Mouse (Mus musculus) liver, embryonic 16.5 days (tissue): ENCODE data around the gene Plxna3. TPM values are rescaled to one million over a fixed set of nuclear protein-coding genes. Genes with fewer than 3 reads are reported as not detected.
A peak's percentile ranks its signal among the peaks of the same experiment; 100 is the strongest.
"Not testable (repeated sequence)": the region's sequence is repeated elsewhere in the genome, so short reads cannot be mapped to it uniquely, and the experiment has no call there.

Experiments used
- ATAC-seq: fragments of 200-750 bp; cut with Nextera tagmentation; 2 replicates; pipeline ENCODE4 v1.8.0; 2017; ENCODE audit warnings: low read depth, mild to moderate bottlenecking, moderate number of reproducible peaks, moderate library complexity
- H3K27ac ChIP-seq: fragments of 300-500 bp; sonication (generic); 2 replicates; pipeline ENCODE4 v1.5.1; 2014; ENCODE audit warnings: mild to moderate bottlenecking, low read length
- H3K27me3 ChIP-seq: fragments of 300-500 bp; sonication (generic); 2 replicates; pipeline ENCODE4 v1.6.1; 2014; ENCODE audit warnings: low read depth, low read length, mixed read lengths; ENCODE audit not compliant: control insufficient read depth, insufficient read depth
- H3K36me3 ChIP-seq: fragments of 300-500 bp; sonication (generic); 2 replicates; pipeline ENCODE4 v1.6.1; 2014; ENCODE audit warnings: mild to moderate bottlenecking; ENCODE audit not compliant: control insufficient read depth, insufficient read depth
- H3K4me1 ChIP-seq: fragments of 300-500 bp; sonication (generic); 2 replicates; pipeline ENCODE4 v1.6.1; 2014; ENCODE audit warnings: low read depth, low read length, mixed read lengths; ENCODE audit not compliant: control insufficient read depth
- H3K4me2 ChIP-seq: fragments of 300-500 bp; sonication (generic); 2 replicates; pipeline ENCODE4 v1.6.1; 2014; ENCODE audit warnings: low read depth, low read length, mixed read lengths
- H3K4me3 ChIP-seq: fragments of 300-500 bp; sonication (generic); 2 replicates; pipeline ENCODE4 v1.5.1; 2014; ENCODE audit warnings: low read depth, mild to moderate bottlenecking, low read length
- H3K9ac ChIP-seq: fragments of 300-500 bp; sonication (generic); 2 replicates; pipeline ENCODE4 v1.6.1; 2014; ENCODE audit warnings: low read depth, low read length
- H3K9me3 ChIP-seq: fragments of 300-500 bp; sonication (generic); replicated peaks from 2 replicates; pipeline ENCODE4 v1.6.1; 2016; ENCODE audit warnings: low read length; ENCODE audit not compliant: control insufficient read depth
- WGBS: fragments of 180-500 bp; shearing (Covaris S2); extraction: QIAGEN DNeasy Blood & Tissue Kit; methylation state at CpG from one replicate; pipeline ENCODE4 v1.1.7; 2014; ENCODE audit not compliant: insufficient replicate concordance; 5-methylcytosine and 5-hydroxymethylcytosine counted together
- polyA plus RNA-seq: library from polyadenylated mRNA; unstranded; fragments of >200 nt; fragmentation: Nextera tagmentation; extraction: Ambion mirVana; gene quantifications from 2 replicates; pipeline ENCODE4 v1.2.1, GENCODE M21; 2015

The Plxna3 gene
- polyA plus RNA-seq, 1 experiment from 2014 or later = 1.5 TPM

DNA sequence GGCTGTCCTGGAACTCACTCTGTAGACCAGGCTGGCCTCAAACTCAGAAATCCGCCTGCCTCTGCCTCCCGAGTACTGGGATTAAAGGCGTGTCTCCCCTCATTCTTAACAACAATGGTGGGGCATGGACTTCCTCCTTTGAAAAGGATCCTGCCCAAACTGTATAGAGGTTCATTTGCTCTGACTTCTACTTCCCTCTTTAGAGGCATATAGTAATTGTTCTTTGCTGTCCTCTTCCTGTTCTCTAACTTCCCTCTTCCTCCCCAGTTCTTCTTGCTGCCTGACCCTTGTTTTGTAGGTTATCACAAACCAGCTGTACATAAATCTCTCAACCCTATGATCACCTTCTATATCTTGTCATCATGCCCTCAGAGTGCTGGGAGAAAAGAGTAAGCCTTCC, 29.1 kb upstream of the Plxna3 start:
- WGBS = 36% methylated on average over 3 of the region's 3 CpGs
- H3K27ac ChIP-seq = no peak overlapping the region

DNA sequence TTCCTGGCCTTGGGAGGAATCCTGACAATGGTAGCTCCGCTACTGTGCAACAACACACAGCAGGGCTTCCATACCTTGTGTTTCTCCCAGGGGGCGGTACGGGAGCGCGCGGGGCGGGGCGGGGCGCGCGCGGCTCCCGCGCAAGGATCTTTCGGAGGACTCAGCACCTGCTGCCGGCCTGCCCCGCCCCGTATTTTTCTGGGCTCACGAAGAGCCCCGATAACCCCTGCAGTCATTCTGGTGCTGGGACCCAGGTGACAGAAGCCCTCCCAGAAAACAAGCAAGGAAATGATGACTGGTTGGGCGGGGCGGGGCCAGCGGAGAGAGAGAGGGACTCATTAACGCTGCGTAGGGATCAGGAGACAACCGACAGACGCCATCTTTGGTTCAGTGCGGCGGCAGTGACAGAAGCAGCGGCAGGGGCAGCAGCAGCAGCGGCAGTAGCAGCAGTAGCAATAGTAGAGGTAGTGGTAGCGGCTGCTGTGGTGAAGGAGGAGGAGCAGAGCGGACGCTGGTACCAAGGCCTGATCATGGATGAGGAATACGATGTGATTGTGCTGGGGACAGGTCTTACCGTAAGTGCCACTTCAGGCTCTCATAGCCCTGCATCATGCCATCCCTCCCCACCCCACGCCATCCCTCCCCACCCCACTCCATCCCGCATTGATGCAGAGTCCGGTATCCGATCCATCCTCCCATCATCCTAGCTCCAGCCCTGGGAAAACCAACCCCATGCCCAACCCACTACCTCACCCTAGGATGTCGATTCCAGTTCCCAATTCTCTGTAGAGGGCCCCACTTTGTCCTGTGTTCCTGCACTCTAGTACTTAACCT, 23.8 kb upstream of the Plxna3 start, which contains the start of gene Gdi1:
Gdi1 (plus strand) TSS at position 132 of the 834 bp plus-strand sequence.
- Histone ChIP-seq H3K27ac (peak within 1 kb of the TSS; percentile 86), H3K4me1 (peaks cover 12% of the 10 kb centered on the region), H3K9me3 (no peaks in the 10 kb centered on the region), H3K4me3 (peak within 1 kb of the TSS; percentile 72), H3K4me2 (peak within 1 kb of the TSS; percentile 68), H3K27me3 (no peaks in the 10 kb centered on the region), H3K36me3 (peaks cover 41% of the 10 kb centered on the region), H3K9ac (peak within 1 kb of the TSS; percentile 59)
- WGBS = 21% methylated on average over 40 of the region's 41 CpGs
- ATAC-seq = peak; percentile 86

More for the DNA sequence above, 29.1 kb upstream of the Plxna3 start:
- Histone ChIP-seq H3K27me3 (no peaks in the 10 kb centered on the region), H3K4me2 (no peak overlapping the region), H3K4me3 (no peak overlapping the region), H3K4me1 (peaks cover 9% of the 10 kb centered on the region), H3K9me3 (no peaks in the 10 kb centered on the region), H3K9ac (no peak overlapping the region), H3K36me3 (peaks cover 19% of the 10 kb centered on the region)
- ATAC-seq = no peak

DNA sequence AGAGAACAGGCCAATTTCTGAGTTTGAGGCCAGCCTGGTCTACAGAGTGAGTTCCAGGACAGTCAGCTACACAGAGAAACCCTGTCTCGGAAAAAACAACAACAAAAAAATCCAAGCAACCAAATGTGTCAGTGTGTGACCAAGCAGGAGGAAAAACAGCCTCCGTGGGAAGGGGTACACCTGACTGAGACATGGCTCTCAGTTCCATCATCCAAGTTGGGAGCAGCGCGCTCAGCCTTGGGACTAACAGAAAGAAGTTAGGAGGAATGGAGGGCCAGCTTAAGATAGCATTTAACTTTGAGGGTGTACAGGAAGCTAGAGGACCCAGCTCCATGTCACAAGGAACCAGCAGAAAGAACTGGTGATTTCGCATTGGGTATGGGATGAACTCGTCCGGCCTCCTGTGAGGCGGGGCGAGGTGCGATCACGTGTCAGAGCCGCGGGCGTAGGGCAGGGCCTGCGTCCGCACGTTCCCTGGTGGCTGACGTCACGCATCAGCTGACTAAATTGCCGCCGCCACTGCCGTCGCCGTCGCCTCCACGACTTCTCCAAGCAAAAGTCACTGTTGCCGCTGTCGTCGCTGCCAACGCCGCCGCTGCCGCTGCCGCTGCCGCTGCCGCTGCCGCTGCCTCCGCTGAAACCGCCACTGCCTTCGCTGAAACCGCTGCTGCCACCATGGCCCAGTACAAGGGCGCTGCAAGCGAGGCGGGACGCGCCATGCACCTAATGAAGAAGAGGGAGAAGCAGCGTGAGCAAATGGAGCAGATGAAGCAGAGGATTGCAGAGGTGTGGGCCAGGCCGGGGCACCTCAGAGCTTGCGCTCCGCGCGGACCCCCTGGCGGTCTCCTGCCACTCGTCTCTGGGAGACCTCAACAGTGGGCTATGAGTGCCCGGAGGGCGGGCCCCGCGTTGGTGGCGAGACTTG, 16.1 kb upstream of the Plxna3 start, which contains the start of gene Fam50a:
Fam50a (plus strand) TSS at position 494 of the 925 bp plus-strand sequence.
- Histone ChIP-seq H3K4me2 (peak within 1 kb of the TSS; percentile 86), H3K9ac (peak within 1 kb of the TSS; percentile 80), H3K9me3 (no peaks in the 10 kb centered on the region), H3K27ac (peak within 1 kb of the TSS; percentile 84), H3K36me3 (peaks cover 14% of the 10 kb centered on the region), H3K27me3 (no peaks in the 10 kb centered on the region), H3K4me3 (peak within 1 kb of the TSS; percentile 75), H3K4me1 (peaks cover 14% of the 10 kb centered on the region)
- WGBS = 21% methylated on average over 59 of the region's 59 CpGs
- peak; percentile 98 for ATAC-seq

DNA sequence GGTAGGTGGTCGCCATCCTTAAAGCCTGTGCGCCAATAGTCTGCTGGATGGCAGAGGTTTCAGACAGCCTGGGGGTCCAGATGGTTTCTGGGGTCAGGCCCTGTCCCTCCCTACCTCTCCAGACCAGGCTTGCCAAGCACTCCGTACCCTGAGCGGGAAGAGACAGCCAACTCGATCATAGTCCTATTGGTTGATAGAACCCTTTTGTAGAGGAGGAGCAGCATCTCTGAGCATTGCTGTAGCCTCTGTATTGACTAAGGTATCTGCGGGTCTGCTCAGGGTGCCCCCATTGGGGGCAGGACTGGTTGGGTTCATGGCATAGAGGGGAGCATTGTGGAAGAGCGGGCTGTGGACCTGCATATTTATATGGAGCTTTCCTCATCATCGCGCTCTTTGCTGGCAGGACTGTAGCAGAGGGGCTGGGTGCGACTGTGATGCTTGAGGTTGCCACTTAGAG, 377 bp downstream of the Plxna3 start:
- no peak for ATAC-seq
- peak overlapping the region; percentile 52 for H3K9ac ChIP-seq
- 29% methylated on average over 8 of the region's 10 CpGs for WGBS
- no peaks in the 10 kb centered on the region for H3K36me3 ChIP-seq
- H3K9me3 ChIP-seq = no peaks in the 10 kb centered on the region
- no peaks in the 10 kb centered on the region for H3K27me3 ChIP-seq
- H3K4me2 ChIP-seq = peak overlapping the region; percentile 65
- H3K4me3 ChIP-seq = peak overlapping the region; percentile 50
- H3K4me1 ChIP-seq = no peaks in the 10 kb centered on the region; the same call in 1 of the 2 replicates
- no peak overlapping the region for H3K27ac ChIP-seq

DNA sequence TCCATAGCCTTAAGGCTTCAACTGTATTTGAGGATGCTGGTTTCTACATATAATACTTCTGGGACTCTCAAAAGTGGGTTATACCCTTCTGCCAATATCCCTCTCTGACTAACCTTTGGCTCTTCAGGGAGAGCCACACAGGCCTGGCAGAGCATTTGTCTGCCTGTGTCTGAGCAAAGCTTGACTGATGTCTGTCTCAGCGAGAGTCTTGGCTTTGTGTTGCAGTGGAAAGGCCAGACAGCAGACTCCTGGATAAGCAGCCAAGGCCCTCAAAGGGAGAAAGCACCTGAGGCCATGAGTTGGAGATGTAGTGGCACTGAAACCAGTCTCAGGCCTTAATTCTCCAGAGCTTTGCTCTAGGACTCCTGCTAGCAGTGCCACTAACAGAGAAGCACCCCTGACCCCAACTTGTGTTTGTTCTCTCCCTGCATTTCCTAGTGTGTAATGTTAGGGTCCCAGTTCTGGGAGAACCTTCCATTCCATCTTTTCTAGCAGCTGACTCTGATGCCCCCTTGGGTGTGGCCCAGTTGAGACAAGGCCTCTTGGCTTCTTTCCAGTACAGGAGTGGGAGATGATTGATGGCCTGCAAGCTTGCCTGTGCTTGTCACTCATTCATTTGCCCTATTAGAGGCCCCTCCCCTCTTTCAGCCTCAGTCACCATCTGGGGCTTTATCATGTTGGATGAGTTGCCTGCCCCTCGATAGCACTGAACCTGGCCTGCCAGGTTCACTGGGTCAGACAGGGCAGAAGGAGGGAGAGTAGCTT, 1.5 kb downstream of the Plxna3 start:
- Histone ChIP-seq H3K9ac (no peak overlapping the region), H3K4me1 (no peaks in the 10 kb centered on the region; the same call in 1 of the 2 replicates), H3K4me2 (no peak overlapping the region), H3K4me3 (no peak overlapping the region), H3K27ac (no peak overlapping the region), H3K27me3 (no peaks in the 10 kb centered on the region), H3K36me3 (no peaks in the 10 kb centered on the region), H3K9me3 (no peaks in the 10 kb centered on the region)
- WGBS = 38% methylated on average over 2 of the region's 2 CpGs
- ATAC-seq = no peak

DNA sequence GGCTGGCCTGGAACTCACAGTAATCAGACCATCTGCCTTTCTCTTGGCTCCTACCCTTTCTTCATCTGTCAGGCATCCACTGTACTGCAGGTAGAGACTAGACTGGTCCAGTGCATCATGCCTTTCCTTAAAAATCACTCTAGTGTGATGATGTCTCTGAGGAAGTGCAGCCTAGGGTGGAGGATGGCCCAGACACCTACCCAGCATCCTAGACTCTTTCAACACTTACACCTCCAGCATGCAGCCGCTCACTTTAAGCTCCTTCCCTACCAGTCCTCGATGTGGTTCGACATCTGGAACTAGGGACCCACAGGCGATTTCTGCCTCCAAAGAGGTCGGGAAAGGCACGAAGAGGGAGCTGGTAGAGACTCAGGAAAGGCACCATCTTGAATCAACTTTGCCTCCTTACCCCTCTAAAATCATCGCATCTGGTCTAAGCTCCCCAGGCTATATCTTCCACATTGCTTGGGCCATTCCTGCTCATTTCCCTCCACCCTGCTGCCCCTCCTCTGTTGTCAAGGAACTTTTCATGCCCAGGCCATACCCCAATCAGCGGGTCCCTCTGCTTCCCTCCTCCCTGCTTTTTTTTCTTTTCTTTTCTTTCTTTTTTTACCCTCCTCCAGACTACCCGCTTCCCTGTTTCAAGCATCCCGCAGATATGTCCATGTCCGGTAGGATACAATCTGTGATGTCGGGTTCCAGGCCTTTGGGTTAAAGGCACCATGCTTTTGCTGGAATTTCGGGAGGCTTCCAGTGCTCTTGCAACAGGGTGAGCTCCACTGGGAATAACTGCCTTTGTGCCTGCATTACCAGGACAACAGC, 24.0 kb downstream of the Plxna3 start:
- Histone ChIP-seq H3K4me3 (peak overlapping the region; percentile 61), H3K9me3 (no peaks in the 10 kb centered on the region), H3K4me2 (peak overlapping the region; percentile 66), H3K27ac (no peak overlapping the region), H3K36me3 (no peaks in the 10 kb centered on the region), H3K9ac (peak overlapping the region; percentile 59), H3K4me1 (no peaks in the 10 kb centered on the region), H3K27me3 (no peaks in the 10 kb centered on the region)
- peak; percentile 50 for ATAC-seq
- 28% methylated on average over 13 of the region's 13 CpGs for WGBS

DNA sequence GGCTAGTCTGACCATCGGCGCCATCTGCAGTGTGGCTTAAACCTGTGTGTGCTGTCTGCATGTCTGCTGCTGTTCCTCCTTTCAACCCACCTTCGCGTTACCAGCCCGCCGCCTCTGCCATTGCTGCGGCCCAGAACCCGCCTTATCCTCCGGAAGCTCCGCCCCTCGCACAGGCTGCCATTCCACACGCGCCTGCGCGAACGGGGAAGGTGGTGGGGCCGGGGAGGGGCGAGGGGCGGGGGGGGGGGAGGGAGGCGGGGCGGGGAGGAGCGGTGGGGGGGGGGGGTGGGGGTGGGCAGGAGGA, 24.6 kb downstream of the Plxna3 start, which contains the start of gene Lage3:
Lage3 (minus strand) TSS at position 152 of the 304 bp plus-strand sequence.
- Histone ChIP-seq H3K4me1 (no peaks in the 10 kb centered on the region), H3K9me3 (no peaks in the 10 kb centered on the region), H3K4me3 (peak within 1 kb of the TSS; percentile 61), H3K9ac (peak within 1 kb of the TSS; percentile 59), H3K4me2 (peak within 1 kb of the TSS; percentile 66), H3K36me3 (no peaks in the 10 kb centered on the region), H3K27me3 (no peaks in the 10 kb centered on the region), H3K27ac (no peak within 1 kb of the TSS)
- peak; percentile 81 for ATAC-seq
- whole genome bisulfite sequencing = 13% methylated on average over 16 of the region's 22 CpGs

DNA sequence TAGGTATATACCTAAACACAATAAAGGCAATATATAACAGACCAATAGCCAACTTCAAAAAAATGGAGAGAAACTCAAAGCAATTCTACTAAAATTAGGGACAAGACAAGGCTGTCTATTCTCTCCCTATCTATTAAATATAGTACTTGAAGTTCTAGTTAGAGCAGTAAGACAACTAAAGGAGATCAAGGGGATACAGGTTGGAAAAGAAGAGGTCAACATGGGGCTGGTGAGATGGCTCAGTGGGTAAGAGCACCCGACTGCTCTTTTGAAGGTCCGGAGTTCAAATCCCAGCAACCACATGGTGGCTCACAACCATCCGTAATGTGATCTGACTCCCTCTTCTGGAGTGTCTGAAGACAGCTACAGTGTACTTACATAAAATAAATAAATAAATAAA, 28.2 kb downstream of the Plxna3 start:
- H3K4me2 ChIP-seq, H3K9me3 ChIP-seq, H3K36me3 ChIP-seq, H3K27ac ChIP-seq, H3K4me1 ChIP-seq, H3K4me3 ChIP-seq, H3K9ac ChIP-seq, ATAC-seq, H3K27me3 ChIP-seq: not testable (repeated sequence)
- 97% methylated on average over 2 of the region's 3 CpGs for WGBS
